In the genomic region with DNA sequence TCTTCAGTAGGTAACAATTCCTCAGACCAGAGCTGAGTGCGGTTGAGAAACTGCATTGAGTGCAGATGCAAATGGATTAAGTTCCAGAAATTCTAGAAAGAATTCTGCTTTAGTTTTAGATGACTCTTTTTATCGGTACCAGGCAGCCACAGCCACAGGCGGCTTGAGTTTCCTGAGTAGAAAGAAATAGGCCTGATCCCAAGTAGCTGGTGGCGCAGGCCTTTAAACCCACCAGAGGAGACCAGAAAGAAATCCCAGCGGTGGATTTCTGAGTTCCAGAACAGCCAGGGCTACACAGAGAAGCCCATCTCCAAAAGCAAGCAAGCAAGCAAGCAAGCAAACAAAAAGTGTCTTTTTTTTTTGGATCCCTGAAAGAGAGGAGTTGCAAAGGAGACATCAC, we compare ENCODE assay signal across 37 mouse cellular contexts. TPM values are rescaled to one million over a fixed set of nuclear protein-coding genes. Genes with fewer than 3 reads are reported as not detected.
DNase-seq lines count a peak whose midpoint lies in the region; ATAC-seq and TF ChIP-seq lines count a peak whose summit lies in the region.
"Had no signal": no experiment of that assay in that cellular context is flagged by ENCODE, and none has a peak within 500 bp of the region (broad histone marks: within the 10 kb centered on the region; RNA-seq: fewer than 3 reads in every experiment).

No protein-coding gene starts in this region.

- H3K9ac ChIP-seq in heart, embryonic 15.5 days = peak overlapping the region; percentile 88
- H3K9ac ChIP-seq in limb, embryonic 11.5 days (ENCODE audit: low read length) = no peak overlapping the region
- H3K9ac ChIP-seq in heart, postnatal 0 days (replicated peaks; ENCODE audit: low read depth, low read length) = peak overlapping the region; percentile 98
- H3K9ac ChIP-seq: forebrain, postnatal 0 days; hindbrain, embryonic 13.5 days; kidney, embryonic 15.5 days; liver, embryonic 12.5 days; liver, postnatal 0 days; midbrain, embryonic 12.5 days; neural tube, embryonic 13.5 days; stomach, embryonic 15.5 days had no signal

- peak; percentile 61 for DNase-seq in heart, embryonic 10.5 days (ENCODE audit: low spot score)
- no peak for DNase-seq in heart, postnatal 25 days (ENCODE audit: low spot score)
- DNase-seq in heart, postnatal 36 days = no peak
- peak; percentile 35 for DNase-seq in limb, embryonic 11.5 days (ENCODE audit: low spot score)
- no peak for DNase-seq in limb, embryonic 10.5 days (ENCODE audit: low spot score)
- DNase-seq in heart, postnatal 0 days (ENCODE audit: low spot score) = no peak
- DNase-seq in cerebellum, postnatal 10 days = no peak
- DNase-seq: adrenal gland, adult 2 months; adrenal gland, postnatal 36 days; B cell, adult 2 months; cerebellum, adult 18-20 months; cerebellum, postnatal 14 days; forebrain, postnatal 0 days; kidney, adult 18-20 months; kidney, postnatal 25 days; liver, postnatal 0 days; lung, postnatal 36 days; right cerebral cortex, postnatal 14 days; thymus, postnatal 14 days had no signal

- 23% methylated on average over 5 of the region's 5 CpGs for WGBS in heart, embryonic 10.5 days
- 20% methylated on average over 5 of the region's 5 CpGs for WGBS in heart, embryonic 15.5 days
- 5% methylated on average over 5 of the region's 5 CpGs for WGBS in limb, embryonic 11.5 days
- WGBS in limb, embryonic 10.5 days = 9% methylated on average over 5 of the region's 5 CpGs
- WGBS in heart, postnatal 0 days = 31% methylated on average over 5 of the region's 5 CpGs

- H3K36me3 ChIP-seq in heart, embryonic 10.5 days = peaks cover 67% of the 10 kb centered on the region
- H3K36me3 ChIP-seq in heart, embryonic 15.5 days = peaks cover 12% of the 10 kb centered on the region; the same call in 1 of the 2 replicates
- H3K36me3 ChIP-seq in limb, embryonic 11.5 days (ENCODE audit: control insufficient read depth, insufficient read depth, low read length) = no peaks in the 10 kb centered on the region
- H3K36me3 ChIP-seq in limb, embryonic 10.5 days = no peaks in the 10 kb centered on the region
- H3K36me3 ChIP-seq in heart, postnatal 0 days (replicated peaks; ENCODE audit: control insufficient read depth, insufficient read depth, low read length) = peaks cover 35% of the 10 kb centered on the region; the same call in 1 of the 2 replicates
- H3K36me3 ChIP-seq: hindbrain, embryonic 13.5 days; kidney, embryonic 15.5 days; liver, embryonic 12.5 days; midbrain, embryonic 12.5 days; neural tube, embryonic 13.5 days; stomach, embryonic 15.5 days had no signal

- H3K4me2 ChIP-seq in heart, embryonic 15.5 days = peak overlapping the region; percentile 64
- H3K4me2 ChIP-seq in limb, embryonic 11.5 days (ENCODE audit: low read depth, severe bottlenecking) = no peak overlapping the region
- peak overlapping the region; percentile 74 for H3K4me2 ChIP-seq in heart, postnatal 0 days (ENCODE audit: low read depth, low read length)
- H3K4me2 ChIP-seq: hindbrain, embryonic 13.5 days; kidney, embryonic 15.5 days; liver, embryonic 12.5 days; midbrain, embryonic 12.5 days; neural tube, embryonic 13.5 days had no signal

- TF ChIP-seq EP300 in heart, postnatal 0 days (IDR thresholded peaks at IDR 0.05; ENCODE audit: low read depth) = no peak

- intact Hi-C loops in heart, postnatal 25 days (cut with DNase I) = no loop called here
- intact Hi-C loops in heart, postnatal 36 days (cut with DNase I) = no loop called here

- H3K4me3 ChIP-seq in heart, embryonic 10.5 days = peak overlapping the region; percentile 80
- peak overlapping the region; percentile 73 for H3K4me3 ChIP-seq in heart, embryonic 15.5 days
- H3K4me3 ChIP-seq in limb, embryonic 11.5 days (ENCODE audit: low read depth, low read length) = no peak overlapping the region
- H3K4me3 ChIP-seq in limb, embryonic 10.5 days = no peak overlapping the region
- peak overlapping the region; percentile 79 for H3K4me3 ChIP-seq in heart, postnatal 0 days (ENCODE audit: low read depth, low read length)
- H3K4me3 ChIP-seq: hindbrain, embryonic 13.5 days; kidney, embryonic 15.5 days; left cerebral cortex, adult 2 months; liver, embryonic 12.5 days; midbrain, embryonic 12.5 days; neural tube, embryonic 13.5 days had no signal

- peak overlapping the region; percentile 97 for H3K27ac ChIP-seq in heart, embryonic 10.5 days
- peak overlapping the region; percentile 93 for H3K27ac ChIP-seq in heart, embryonic 15.5 days
- no peak overlapping the region for H3K27ac ChIP-seq in limb, embryonic 11.5 days (replicated peaks; ENCODE audit: low read depth, low read length)
- H3K27ac ChIP-seq in limb, embryonic 10.5 days = no peak overlapping the region
- peak overlapping the region; percentile 94 for H3K27ac ChIP-seq in heart, postnatal 0 days (ENCODE audit: low read depth)
- H3K27ac ChIP-seq: hindbrain, embryonic 13.5 days; kidney, embryonic 15.5 days; left cerebral cortex, adult 2 months; liver, embryonic 12.5 days; midbrain, embryonic 12.5 days; neural tube, embryonic 13.5 days; stomach, embryonic 15.5 days had no signal

- peaks cover 18% of the 10 kb centered on the region for H3K4me1 ChIP-seq in heart, embryonic 10.5 days
- H3K4me1 ChIP-seq in heart, embryonic 15.5 days (replicated peaks) = peaks cover 18% of the 10 kb centered on the region
- H3K4me1 ChIP-seq in limb, embryonic 11.5 days (ENCODE audit: control insufficient read depth, insufficient read depth, low read length) = peaks cover 2% of the 10 kb centered on the region; the same call in 1 of the 2 replicates
- H3K4me1 ChIP-seq in limb, embryonic 10.5 days = peaks cover 14% of the 10 kb centered on the region
- peaks cover 8% of the 10 kb centered on the region; the same call in 1 of the 2 replicates for H3K4me1 ChIP-seq in heart, postnatal 0 days (ENCODE audit: control insufficient read depth, insufficient read depth)
- H3K4me1 ChIP-seq: liver, embryonic 12.5 days; midbrain, embryonic 12.5 days had no signal

- no peak for TF ChIP-seq CTCF in heart, postnatal 0 days (IDR thresholded peaks at IDR 0.05; ENCODE audit: low read depth)

- H3K27me3 ChIP-seq in heart, embryonic 10.5 days (ENCODE audit: insufficient read depth, poor library complexity, severe bottlenecking) = peaks cover 73% of the 10 kb centered on the region
- peaks cover 55% of the 10 kb centered on the region for H3K27me3 ChIP-seq in heart, embryonic 15.5 days
- peaks cover 80% of the 10 kb centered on the region for H3K27me3 ChIP-seq in limb, embryonic 11.5 days (ENCODE audit: control insufficient read depth, insufficient read depth, low read length)
- H3K27me3 ChIP-seq in limb, embryonic 10.5 days (ENCODE audit: low read depth, poor library complexity, severe bottlenecking) = peaks cover 93% of the 10 kb centered on the region
- peaks cover 56% of the 10 kb centered on the region for H3K27me3 ChIP-seq in heart, postnatal 0 days (ENCODE audit: control insufficient read depth, insufficient read depth, low read length)

- ATAC-seq in heart, embryonic 15.5 days (replicated peaks; ENCODE audit: insufficient number of reproducible peaks, insufficient read depth, low FRiP score, low read depth) = no peak
- no peak for ATAC-seq in limb, embryonic 11.5 days (ENCODE audit: insufficient number of reproducible peaks, low FRiP score, low TSS enrichment, low read depth)
- ATAC-seq in heart, postnatal 0 days (ENCODE audit: insufficient read depth, low read depth) = no peak
- ATAC-seq: activated CD4-positive, CD25-positive, alpha-beta regulatory T cell, adult 4 months; forebrain, postnatal 0 days; liver, embryonic 12.5 days; liver, postnatal 0 days had no signal

- H3K9me3 ChIP-seq in heart, embryonic 10.5 days = no peaks in the 10 kb centered on the region
- H3K9me3 ChIP-seq in heart, embryonic 15.5 days (replicated peaks) = no peaks in the 10 kb centered on the region
- H3K9me3 ChIP-seq in limb, embryonic 11.5 days (ENCODE audit: control insufficient read depth, low read length) = no peaks in the 10 kb centered on the region
- no peaks in the 10 kb centered on the region for H3K9me3 ChIP-seq in limb, embryonic 10.5 days (replicated peaks)
- no peaks in the 10 kb centered on the region for H3K9me3 ChIP-seq in heart, postnatal 0 days (replicated peaks; ENCODE audit: control insufficient read depth, low read length)
- H3K9me3 ChIP-seq: hindbrain, embryonic 13.5 days; kidney, embryonic 15.5 days; liver, embryonic 12.5 days; midbrain, embryonic 12.5 days; neural tube, embryonic 13.5 days; stomach, embryonic 15.5 days had no signal

RNA-seq across cellular contexts. Expression of gene Nkx2-5, which starts 8.4 kb away (rescaled TPM):
- 146 and 189 TPM in 2 replicates for polyA plus RNA-seq in heart, embryonic 10.5 days (2016; fragmentation: Nextera tagmentation; extraction: Ambion mirVana)
- total RNA-seq in heart, postnatal 25 days (2021) = 10 to 100 TPM; 79.5 to 91.8 TPM
- 131 and 147 TPM in 2 replicates for polyA plus RNA-seq in heart, embryonic 15.5 days (2015; fragmentation: Nextera tagmentation; extraction: Ambion mirVana)
- total RNA-seq in heart, postnatal 36 days (2021) = 10 to 100 TPM; 80.7 TPM
- 0.16 TPM in 1 of 2 replicates, not detected in the other for polyA plus RNA-seq in limb, embryonic 11.5 days (2014; fragmentation: Nextera tagmentation; extraction: Ambion mirVana)
- polyA plus RNA-seq in limb, embryonic 10.5 days (2016; fragmentation: Nextera tagmentation; extraction: Ambion mirVana) = 0.10 and 0.14 TPM in 2 replicates
- total RNA-seq in heart, postnatal 0 days (2014; rRNA removed; ENCODE audit: low replicate concordance) = 284 and 346 TPM in 2 replicates
- polyA plus RNA-seq in heart, postnatal 0 days (2015; fragmentation: Nextera tagmentation; extraction: Ambion mirVana) = 139 and 155 TPM in 2 replicates
- total RNA-seq: adrenal gland, adult 2 months; adrenal gland, postnatal 36 days; gastrocnemius, adult 8-10 months; gastrocnemius, postnatal 4 days; layer of hippocampus, adult 18-20 months; layer of hippocampus, postnatal 14 days; left cerebral cortex, adult 2 months; left cerebral cortex, postnatal 25 days; megakaryocyte, adult 5-6 weeks had no signal
- polyA plus RNA-seq: activated CD4-positive, CD25-positive, alpha-beta regulatory T cell, adult 4 months; brain, embryonic 14.5 days; cortical plate, adult 2 months; forebrain, postnatal 0 days; kidney, embryonic 15.5 days; liver, postnatal 0 days; midbrain, embryonic 12.5 days; urinary bladder, adult 2 months had no signal

RNA-seq across cellular contexts. Expression of gene Bnip1, which starts 55.5 kb away (rescaled TPM):
- polyA plus RNA-seq in heart, embryonic 10.5 days (2016; fragmentation: Nextera tagmentation; extraction: Ambion mirVana) = 51.1 and 51.6 TPM in 2 replicates
- 10 to 100 TPM; 26.3 to 28.3 TPM for total RNA-seq in heart, postnatal 25 days (2021)
- 51.6 and 53.3 TPM in 2 replicates for polyA plus RNA-seq in heart, embryonic 15.5 days (2015; fragmentation: Nextera tagmentation; extraction: Ambion mirVana)
- 10 to 100 TPM; 24.5 to 27.2 TPM for total RNA-seq in heart, postnatal 36 days (2021)
- 51.2 and 51.5 TPM in 2 replicates for polyA plus RNA-seq in limb, embryonic 11.5 days (2014; fragmentation: Nextera tagmentation; extraction: Ambion mirVana)
- polyA plus RNA-seq in limb, embryonic 10.5 days (2016; fragmentation: Nextera tagmentation; extraction: Ambion mirVana) = 46.0 and 46.9 TPM in 2 replicates
- total RNA-seq in heart, postnatal 0 days (2014; rRNA removed; ENCODE audit: low replicate concordance) = 45.6 and 58.6 TPM in 2 replicates
- polyA plus RNA-seq in heart, postnatal 0 days (2015; fragmentation: Nextera tagmentation; extraction: Ambion mirVana) = 50.5 and 50.9 TPM in 2 replicates

Comparison
In these comparisons a context has a peak if more than half of its experiments do, and no peak if none do; other contexts are left out.
1. DNase-seq: peak in heart, embryonic 10.5 days (single experiment) and limb, embryonic 11.5 days (single experiment); none in heart, postnatal 25 days (single experiment), heart, postnatal 36 days (0 of 2), limb, embryonic 10.5 days (single experiment), heart, postnatal 0 days (single experiment) and cerebellum, postnatal 10 days (0 of 2).
2. H3K27ac ChIP-seq: peak in heart, embryonic 10.5 days (single experiment), heart, embryonic 15.5 days (single experiment) and heart, postnatal 0 days (single experiment); none in limb, embryonic 11.5 days (single experiment) and limb, embryonic 10.5 days (single experiment).
3. H3K4me3 ChIP-seq: peak in heart, embryonic 10.5 days (single experiment), heart, embryonic 15.5 days (single experiment) and heart, postnatal 0 days (single experiment); none in limb, embryonic 11.5 days (single experiment) and limb, embryonic 10.5 days (single experiment).
4. RNA of gene Nkx2-5, which starts 8.4 kb away (polyA plus RNA-seq): 131 to 147 TPM in heart, embryonic 15.5 days, 146 to 189 TPM in heart, embryonic 10.5 days and 139 to 155 TPM in heart, postnatal 0 days; 0.10 to 0.14 TPM in limb, embryonic 10.5 days and 0.16 TPM in limb, embryonic 11.5 days; every median in the first group is over 100 times any median in the second.